Mouse (Mus musculus): ENCODE results near the gene Tpbgl.

Tpbgl gene

DNA sequence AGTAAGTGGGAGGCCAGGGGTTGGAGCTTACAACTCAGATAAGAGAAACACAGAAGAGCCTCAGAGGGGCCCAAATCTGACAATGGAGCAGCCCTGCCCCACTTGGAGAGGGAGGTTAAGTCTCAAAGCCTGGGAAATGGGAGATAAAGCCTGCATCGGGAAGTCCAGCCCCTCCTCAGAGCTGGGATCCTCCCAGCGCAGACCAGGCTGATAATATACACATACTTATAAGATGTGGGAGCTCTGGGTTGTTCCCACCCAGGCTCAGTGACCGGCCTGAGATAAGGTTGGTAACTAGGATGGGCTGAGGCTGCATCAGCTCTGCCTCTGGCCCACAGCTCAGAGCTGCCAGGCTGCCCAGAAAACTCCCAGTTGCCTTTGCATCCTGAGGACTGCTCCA lies 15.2 kb upstream of the Tpbgl start:
- no peak for DNase-seq (ENCODE audit: low spot score in 2 of 2)

DNA sequence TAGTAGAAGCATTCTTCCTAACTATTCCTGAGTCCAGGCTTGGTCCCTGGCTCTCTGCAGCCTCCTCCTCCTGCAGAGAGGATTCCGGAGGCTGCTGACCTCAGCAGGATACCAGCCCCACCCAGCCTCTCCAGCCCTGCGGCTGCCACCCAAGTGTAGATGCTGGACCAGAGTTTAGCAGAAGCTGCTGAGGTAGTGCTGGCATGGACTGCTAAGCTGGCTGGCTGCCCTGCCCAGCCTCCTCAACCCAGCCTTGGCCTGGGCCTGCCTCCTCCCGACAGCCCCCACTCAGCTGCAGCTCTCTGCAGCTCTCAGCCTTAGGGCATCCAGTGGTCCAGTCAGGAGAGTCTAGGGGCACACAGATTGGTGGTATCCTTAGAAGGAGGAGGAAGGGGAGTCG lies 14.3 kb upstream of the Tpbgl start:
- DNase-seq (ENCODE audit: low spot score in 2 of 2), result no peak

DNA sequence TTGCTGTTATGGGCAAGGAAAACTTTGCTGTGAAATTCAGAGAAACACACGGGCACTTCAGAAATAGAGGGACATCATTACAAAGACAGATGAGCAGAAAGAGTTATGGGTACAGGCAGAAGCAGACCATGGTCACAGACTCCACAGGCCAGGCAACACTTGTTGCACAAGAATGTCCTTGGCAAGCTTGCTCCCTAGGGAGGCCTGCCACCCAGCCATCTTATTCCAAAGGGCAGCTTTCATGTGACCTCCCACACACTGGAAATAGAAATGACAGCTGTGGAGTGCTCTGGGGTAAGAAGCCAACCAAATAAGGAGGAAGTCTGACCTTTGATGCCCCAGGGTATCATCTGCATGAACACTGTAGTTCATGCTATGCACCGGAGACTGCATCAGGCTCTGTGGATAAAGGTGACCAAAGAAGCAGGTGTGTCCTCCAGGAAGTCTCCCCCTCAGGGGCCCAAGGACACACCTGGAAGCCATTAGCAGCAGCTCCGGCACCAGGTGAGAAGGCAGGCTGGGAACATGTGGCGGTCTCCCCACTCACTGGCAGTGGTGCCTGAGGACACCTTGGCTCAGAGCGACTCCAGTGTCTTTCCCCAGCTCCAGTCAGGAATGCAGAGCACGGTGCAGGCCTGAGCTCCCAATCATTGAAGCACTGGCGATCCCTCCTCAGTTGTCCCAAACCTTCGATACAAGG lies 7.2 kb upstream of the Tpbgl start:
- DNase-seq (ENCODE audit: low spot score in 2 of 2), result no peak

DNA sequence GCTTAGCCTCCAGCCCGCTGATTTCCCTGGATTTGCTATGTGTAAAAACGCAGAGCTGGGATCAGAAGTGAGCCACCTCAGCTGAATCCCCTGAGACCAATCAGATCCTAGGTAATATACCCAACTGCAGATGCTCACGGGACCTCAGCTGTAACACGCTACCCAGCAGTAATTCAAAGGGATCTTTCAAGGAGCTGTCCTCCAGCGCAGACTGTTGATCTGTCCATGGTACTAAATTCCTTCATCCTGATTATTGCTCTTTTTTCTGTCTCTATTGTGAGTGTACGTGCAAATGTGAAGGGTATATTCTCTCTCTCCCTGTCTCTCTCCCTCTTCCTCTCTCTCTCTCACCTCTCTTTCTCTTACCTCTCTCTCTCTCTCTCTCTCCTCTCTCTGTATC lies 5.4 kb upstream of the Tpbgl start:
- DNase-seq (ENCODE audit: low spot score in 2 of 2), result no peak

DNA sequence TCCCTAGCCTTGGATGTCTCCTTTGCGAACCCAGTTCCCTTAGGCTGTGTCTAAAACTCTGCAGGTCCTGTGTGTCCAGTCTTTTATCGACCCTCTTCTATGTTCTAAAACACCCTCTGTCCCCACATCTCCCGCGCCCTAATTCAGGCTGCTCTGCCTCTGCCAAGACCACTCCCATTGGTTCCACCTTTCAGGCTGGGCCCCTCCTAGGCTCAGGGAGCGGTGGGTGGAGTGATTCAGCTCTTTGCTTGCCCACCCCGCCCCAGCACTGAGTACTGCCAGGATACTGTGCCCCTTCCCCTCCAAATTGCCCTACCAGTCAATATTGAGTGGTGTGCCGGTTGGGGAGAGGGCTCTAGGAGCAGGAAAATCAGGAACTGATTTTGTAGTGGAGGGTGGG lies 463 bp upstream of the Tpbgl start:
- DNase-seq (ENCODE audit: low spot score in 2 of 2), result no peak

DNA sequence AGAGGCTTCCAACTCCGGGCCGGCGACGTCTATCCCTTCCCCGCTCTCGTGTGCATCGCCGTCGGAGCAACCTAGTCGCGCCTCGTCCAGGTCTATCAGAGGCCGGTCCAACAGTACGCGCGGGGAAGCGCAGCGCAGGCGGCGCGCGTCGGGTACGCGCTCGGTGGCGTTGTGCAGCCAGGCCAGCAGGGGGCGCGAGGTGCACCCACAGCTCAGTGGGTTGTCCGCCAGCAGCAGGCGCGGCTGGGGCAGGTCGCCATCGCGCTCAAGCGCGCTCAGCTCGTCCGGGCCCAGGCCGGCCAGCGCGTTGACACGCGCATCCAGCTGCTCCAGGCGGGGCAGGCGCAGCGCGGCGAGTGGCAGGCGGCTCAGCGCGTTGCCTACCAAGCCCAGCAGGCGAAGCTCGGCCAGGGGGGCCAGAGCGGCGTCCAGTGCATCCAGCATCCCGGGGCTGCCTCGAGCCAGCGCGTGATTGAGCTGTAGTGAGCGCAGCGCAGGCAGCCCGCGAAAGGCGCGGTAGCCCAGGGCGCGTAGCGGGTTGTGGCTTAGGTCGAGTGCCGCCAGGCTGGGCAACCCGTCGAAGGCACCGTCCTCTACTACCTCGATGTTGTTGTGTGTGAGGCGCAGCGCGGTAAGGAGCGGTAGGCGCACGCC lies 1.1 kb downstream of the Tpbgl start:
- DNase-seq (ENCODE audit: low spot score in 2 of 2), result peak; percentile 73 to 74

DNA sequence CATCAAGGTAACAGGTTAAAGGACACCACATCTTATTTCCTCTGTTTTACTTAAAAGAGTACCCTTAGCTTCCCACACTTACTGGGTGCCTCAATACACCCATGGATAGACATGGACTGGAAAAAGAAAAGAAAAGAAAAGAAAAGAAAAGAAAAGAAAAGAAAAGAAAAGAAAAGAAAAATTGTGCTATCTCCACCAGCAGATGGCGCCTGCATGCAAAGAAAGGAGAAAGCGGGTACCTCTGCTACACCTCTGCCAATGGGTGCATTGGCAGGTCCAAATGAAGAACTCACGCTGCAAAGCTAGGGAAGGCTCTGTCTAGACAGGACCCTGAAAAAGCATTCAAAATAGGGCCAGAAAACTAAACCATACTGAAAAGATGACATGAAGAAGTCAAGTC lies 8.0 kb downstream of the Tpbgl start:
- no peak for DNase-seq (ENCODE audit: low spot score in 2 of 2)

DNA sequence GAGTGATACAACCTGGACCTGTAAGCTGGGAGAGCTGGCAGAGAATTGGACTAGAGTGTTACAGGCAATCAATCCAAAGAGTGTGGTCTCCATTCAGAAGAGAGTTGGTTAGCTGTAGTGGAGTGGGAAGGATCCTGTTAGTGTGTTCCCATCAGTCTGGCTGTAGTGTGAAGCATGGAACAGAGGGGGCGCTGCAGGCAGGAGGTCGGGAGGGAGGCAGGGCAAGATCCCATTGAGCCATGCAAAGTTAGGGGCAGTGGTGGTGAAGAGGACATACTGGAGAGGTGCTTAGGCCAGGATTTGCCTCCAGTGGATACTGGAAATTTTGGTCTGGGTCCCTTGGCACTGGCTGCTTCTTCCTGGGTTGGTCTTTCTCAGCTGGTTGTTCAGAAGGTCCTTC lies 8.6 kb downstream of the Tpbgl start:
- no peak for DNase-seq (ENCODE audit: low spot score in 2 of 2)

DNA sequence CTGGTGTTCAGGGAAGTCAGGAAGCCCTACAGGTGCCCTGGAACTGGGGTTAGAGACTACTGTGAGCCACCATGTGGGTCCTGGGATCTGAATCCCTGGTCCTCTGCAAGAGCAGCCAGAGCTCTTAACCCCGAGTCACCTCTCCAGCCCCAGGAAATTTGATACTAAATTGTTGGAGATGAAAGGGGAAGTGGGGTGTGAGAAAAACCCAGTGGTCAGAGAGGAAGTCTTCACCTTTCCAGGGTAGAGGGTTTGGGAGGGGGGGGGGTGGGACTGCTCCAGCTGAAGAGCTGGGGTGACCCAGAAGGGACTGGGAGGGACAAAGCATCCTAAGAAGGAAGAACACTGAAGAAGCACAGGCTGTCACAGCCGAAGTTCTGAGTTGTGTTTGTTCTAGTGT lies 19.3 kb downstream of the Tpbgl start:
- no peak for DNase-seq (ENCODE audit: low spot score in 2 of 2)

DNA sequence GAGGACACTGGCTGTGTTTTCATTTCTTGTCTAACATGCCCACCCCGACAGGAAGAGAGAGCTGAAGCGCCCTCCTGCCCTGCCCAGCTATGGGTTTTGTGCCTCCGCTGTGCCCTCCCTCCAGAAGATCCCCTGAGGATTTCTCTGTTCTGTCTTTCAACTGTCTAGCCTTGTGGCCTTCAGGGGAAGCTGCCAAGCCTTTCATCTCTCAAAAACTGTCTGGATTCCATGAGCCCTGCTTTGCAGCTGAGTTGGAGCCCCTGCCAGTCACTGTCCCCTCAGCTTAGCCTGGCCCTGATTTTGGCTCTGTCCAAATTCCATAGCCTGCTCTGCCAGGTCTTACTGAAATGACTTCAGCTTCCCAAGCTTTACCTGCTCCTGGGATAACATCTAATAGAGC lies 20.1 kb downstream of the Tpbgl start:
- no peak for DNase-seq (ENCODE audit: low spot score in 2 of 2)

DNA sequence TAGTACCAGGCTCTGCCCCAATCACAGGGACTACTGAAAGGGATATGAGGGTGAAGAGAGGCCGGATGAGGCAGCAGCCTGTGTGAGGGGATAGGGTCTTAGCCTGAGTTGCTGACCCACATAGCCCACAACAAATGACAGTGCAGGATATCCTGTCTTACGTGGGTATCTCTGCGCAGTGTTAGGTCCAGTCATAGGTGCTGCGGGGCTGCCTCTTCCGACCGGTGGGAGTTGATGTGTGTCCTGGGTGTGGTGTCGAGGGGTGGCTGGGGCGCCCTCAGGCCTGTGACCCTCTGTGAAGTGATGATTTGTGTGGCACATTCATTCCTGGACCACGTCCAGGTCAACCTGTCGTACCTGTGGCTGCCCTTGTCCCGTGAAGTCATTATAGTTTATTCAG lies 20.6 kb downstream of the Tpbgl start:
- no peak for DNase-seq (ENCODE audit: low spot score in 2 of 2)

DNA sequence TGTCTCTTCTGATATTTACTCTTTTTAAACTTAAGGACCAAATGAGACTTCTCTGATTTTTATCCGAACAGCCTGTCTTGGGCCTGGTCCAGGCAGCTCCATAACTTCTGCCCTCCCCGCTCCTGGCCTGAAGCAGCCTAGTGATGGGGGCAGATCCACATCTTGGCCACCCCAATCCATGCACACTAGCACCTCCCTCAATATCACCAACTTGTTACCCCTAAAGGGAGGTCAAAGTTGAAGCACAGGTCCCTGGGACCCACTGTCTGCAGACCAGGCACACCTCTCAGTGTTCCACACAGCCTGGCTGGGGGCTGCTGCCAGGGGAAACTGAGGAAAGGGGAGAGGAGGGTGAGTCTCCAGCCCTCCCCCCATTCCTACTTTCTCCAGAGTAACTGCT lies 21.8 kb downstream of the Tpbgl start:
- DNase-seq (ENCODE audit: low spot score in 2 of 2), result no peak

DNA sequence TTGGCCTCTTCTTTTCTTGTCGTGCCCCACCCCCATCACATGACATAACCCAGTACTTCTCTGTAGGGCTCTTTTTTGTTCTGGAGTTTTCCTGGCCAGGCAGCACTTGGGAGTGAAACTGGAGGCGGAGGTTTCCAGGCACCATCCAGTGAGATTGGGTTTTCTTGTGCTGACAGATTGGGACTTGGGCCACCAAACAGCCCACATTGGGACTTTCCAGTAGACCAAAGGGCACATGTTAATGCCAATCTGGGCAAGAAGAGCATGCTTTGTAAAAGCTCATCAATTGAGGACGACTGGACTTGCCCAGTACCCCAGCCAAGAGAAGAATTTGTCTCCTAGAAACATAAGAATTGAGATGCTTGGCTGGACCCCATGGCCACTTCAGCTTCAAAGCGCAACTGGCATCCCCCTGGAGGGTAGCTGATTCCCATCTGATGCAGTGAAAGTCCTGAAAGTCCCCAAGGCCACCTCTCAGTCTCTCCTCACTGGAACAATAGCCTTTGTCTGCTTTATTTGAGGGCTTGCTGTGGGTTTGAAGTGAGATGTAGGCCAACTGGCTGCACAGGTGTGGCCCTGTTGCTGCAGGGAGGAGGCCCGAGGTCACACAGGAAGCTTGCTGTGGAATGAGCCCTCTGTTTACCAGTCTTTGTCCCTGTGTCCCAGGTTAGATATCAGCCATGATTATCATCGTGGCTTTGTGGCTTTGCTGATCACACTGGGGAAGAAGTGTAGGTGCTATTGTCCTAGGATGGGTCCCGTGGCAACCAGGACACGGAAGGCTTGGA lies 22.8 kb downstream of the Tpbgl start:
- DNase-seq (ENCODE audit: low spot score in 2 of 2), result no peak

DNA sequence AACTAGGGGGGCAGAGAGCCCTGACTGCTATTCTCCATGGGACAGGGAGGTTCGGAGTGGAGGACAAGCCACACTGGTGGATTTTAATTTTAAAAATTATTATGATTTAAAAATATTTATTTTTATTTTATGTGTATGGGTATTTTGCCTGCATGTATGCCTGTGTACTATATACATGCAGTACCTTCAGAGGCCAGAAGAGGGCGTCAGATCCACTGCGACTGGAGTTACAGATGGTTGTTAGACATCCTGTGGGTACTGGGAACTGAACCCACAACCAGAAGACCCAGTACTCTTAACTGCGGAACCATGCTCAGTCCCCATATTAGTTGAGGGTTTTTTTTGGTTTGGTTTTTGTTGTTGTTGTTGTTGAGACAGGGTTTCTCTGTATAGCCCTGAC lies 28.2 kb downstream of the Tpbgl start:
- DNase-seq (ENCODE audit: low spot score in 2 of 2), result no peak

DNA sequence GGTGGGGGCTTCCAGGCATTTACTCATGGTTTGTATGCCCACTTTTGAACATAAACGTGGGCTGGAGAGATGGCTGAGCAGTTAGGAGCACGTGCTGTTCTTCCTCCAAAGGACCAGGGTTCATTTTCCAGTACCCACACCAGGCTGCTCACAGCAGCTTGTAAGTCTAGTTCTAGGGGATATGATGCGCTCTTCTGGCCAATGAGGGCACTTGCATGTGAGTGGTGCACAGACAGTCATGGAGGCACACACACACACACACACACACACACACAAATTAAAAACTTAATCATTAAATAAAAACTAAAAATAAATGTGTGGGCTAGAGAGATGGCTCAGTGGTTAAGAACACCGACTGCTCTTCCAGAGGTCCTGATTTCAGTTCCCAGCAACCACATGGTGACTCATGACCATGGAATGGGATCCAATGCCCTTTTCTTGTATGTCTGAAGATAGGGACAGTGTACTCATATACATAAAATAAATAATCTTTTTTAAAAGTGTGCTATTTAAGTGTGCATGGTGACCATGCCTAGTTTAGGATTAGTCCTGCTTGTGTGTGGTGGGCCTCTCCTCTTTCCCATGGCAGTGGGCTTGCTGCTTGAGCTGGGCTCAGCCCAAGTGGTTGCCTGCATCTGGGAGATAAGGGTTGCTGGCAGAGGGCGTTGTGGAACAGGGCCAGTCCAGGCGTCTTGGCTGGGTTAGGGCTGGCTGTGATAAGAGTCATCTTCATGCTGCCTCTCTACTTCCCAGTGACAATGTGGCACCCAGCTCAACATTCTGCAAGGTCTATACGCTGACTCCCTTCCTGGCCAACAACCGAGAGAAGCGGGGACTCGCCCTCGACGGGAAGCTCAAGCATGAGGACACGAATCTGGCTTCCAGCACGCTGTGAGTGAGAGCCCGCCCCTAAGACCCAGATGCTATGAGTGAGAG lies 32.8 kb downstream of the Tpbgl start:
- DNase-seq (ENCODE audit: low spot score in 2 of 2), result no peak

DNA sequence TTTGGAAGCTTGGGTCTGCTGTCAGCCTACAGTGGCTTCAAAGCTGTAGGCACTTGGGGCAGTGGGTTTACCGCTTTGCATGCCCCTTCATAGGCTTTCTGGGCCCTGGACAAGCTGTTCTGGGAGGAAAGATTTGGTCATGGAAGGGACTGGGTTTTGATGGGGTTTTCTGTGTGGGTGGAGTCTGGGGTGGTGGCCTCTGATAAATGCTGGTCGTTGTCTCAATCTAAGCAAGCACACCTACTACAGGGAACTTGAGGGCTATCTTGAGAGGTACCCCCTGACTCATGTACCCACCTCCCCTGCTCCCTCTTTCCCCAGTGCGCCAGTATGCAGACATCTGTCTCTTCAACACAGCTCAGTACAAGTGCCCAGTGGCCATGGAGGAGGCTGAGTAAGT lies 34.2 kb downstream of the Tpbgl start:
- no peak for DNase-seq (ENCODE audit: low spot score in 2 of 2)

DNA sequence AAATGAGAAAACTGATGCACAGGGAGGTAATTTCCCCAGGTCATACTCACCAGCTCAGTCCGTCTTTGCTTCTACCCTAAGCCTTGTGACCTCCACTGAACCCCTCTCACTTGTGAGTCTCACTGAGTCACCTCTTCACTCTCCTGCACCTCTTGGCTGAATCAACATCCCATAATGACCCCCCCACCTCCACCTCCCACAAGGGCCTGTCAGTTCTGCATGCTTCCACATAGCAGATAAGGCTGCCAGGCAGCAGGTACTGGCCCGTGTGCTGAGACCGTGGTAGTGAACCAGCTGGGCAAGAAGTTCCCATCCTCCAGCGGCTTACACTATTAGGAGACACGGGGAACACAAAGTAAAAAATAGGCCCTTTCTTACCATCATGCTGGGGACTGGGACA lies 36.3 kb downstream of the Tpbgl start:
- no peak for DNase-seq (ENCODE audit: low spot score in 2 of 2)

DNA sequence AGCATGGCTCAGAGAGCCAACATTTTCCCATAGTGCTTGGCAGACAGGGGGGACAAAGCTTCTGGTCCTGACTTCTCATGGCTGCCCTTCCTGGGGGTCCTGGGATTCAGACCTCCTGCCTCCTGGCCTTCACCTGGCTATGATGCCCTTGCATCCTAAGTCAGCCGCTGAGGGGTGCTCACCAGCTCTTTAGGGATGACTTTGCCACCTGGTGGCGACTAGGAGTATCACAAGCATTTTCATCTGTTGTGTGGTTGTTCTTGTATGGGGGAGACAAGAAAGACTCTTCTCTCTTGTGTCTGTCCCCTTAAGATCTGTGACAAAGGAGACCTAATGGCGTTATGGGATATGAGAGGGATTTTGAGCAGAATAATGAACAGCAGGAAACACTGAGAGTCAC lies 36.8 kb downstream of the Tpbgl start:
- peak; percentile 39 to 45 for DNase-seq (ENCODE audit: low spot score in 2 of 2)

DNA sequence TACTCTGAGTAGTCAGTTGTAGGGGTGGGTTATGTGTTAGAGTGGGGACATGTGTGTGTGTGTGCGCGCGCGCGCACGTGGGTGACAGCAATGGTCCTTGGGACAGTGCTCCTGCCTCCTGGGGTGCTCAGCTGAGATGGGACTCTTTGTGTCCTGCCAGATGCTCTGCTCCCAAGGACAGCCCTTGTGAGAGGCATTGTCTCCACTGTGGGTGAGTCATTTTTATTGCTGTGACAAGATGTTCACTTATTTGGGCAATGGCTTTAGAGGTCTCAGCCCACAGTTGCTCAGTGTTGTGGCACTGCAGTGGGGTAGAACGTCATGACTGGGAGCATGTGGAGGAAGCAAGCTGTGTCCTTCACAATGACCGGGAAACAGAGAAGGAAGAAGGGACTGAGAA lies 40.9 kb downstream of the Tpbgl start:
- no peak for DNase-seq (ENCODE audit: low spot score in 2 of 2)

DNA sequence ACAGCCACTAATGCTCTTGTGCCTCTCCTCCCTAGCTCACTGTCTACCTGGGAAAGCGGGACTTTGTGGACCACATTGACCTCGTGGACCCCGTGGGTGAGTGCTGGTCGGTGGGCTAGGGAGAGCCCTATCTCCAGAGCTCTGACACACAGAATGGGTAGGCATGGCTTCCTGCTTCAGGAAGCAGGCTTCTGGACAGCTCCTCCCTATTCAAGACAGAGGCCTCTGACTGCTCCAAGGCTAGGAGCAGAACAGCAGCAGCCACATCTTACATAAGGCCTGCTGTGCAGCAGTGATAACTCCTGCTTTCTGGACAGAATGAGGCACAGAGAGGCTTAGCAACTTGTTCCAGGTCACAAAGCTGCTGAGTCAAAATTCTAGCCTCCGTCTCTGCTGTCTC lies 43.3 kb downstream of the Tpbgl start:
- no peak for DNase-seq (ENCODE audit: low spot score in 2 of 2)

DNA sequence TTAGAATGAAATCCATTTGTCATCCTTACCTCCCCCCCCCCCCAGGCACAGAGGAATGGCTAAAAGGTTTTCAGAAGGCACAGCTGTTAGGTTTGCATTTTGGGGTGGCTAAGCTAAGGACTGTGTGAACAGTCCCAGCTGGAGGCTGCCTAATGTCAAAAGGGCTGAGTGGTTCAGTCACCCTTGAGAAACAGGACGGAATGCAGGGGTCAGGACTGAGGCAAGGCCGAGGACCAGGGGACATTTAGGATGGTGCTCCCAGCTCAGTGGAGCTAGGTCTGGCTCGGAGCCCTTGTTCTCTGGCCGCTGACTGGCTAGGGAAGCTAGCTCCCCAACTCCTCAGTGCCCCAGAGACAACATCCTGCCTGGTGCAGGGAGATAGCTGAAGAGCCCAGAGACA lies 44.0 kb downstream of the Tpbgl start:
- DNase-seq (ENCODE audit: low spot score in 2 of 2), result no peak

DNA sequence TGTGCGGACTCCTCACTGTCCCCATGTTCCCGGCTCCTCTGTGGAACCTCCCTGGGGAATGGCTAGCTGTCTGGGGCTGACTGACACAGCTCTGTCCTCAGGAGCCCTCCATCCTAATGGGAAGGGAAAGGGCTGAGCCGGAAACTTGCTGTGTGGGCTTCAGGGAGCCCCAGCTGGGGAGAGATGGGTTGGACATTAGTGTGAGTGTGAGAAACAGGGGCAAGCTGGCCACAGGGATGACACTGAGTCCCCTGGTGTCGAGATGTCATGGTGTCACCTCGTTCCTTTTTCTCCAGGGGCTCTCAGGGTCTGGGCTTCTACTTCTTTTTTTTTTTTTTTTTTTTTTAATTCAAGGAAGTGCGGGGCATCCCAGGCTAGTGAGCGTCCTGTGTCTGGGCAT lies 44.6 kb downstream of the Tpbgl start:
- no peak for DNase-seq (ENCODE audit: low spot score in 2 of 2)

Measured in right cerebral cortex, postnatal 36 days (tissue).